Mouse (Mus musculus): ENCODE data around the gene Gm45713. TPM values are rescaled to one million over a fixed set of nuclear protein-coding genes. Genes with fewer than 3 reads are reported as not detected.
A peak's percentile ranks its signal among the peaks of the same experiment; 100 is the strongest.
"Not testable (repeated sequence)": the region's sequence is repeated elsewhere in the genome, so short reads cannot be mapped to it uniquely, and the experiment has no call there.

Gm45713 gene
- polyA plus RNA-seq, 1 experiment, result 2.1 TPM

GRCm38 (mm10) chr7:45103652-45104180 lies 32.3 kb downstream of the Gm45713 start, which contains the start of gene Fcgrt:
Gene Fcgrt, minus strand, starts transcription at chr7:45103851.
- Histone ChIP-seq H3K27me3 (replicated peaks) (peaks cover 65% of the 10 kb centered on the region), H3K9me3 (peaks cover 4% of the 10 kb centered on the region; the same call in 1 of the 2 replicates), H3K4me1 (peaks cover 29% of the 10 kb centered on the region), H3K4me3 (replicated peaks) (peak within 1 kb of the TSS; percentile 79), H3K36me3 (replicated peaks; ENCODE audit: low read length) (no peaks in the 10 kb centered on the region)
- TF ChIP-seq FLI1 (IDR thresholded peaks at IDR 0.05; ENCODE audit: low read length) (no peak), GATA1 (IDR thresholded peaks at IDR 0.05; ENCODE audit: borderline replicate concordance, low read length) (no peak)

- H3K36me3 ChIP-seq (replicated peaks; ENCODE audit: low read length), result no peaks in the 10 kb centered on the region
- H3K27me3 ChIP-seq (replicated peaks), result peaks cover 62% of the 10 kb centered on the region
- H3K4me1 ChIP-seq, result peaks cover 35% of the 10 kb centered on the region
- peak overlapping the region; percentile 79 for H3K4me3 ChIP-seq (replicated peaks)
- TF ChIP-seq FLI1 (IDR thresholded peaks at IDR 0.05; ENCODE audit: low read length) (no peak), GATA1 (IDR thresholded peaks at IDR 0.05; ENCODE audit: borderline replicate concordance, low read length) (no peak)
- H3K9me3 ChIP-seq, result peaks cover 4% of the 10 kb centered on the region; the same call in 1 of the 2 replicates
Measured at GRCm38 (mm10) chr7:45102940-45103585, 33.0 kb downstream of the Gm45713 start.

GRCm38 (mm10) chr7:45102441-45102840 lies 33.6 kb downstream of the Gm45713 start:
- peaks cover 61% of the 10 kb centered on the region for H3K27me3 ChIP-seq (replicated peaks)
- H3K4me3 ChIP-seq (replicated peaks), result no peak overlapping the region
- H3K4me1 ChIP-seq, result peaks cover 42% of the 10 kb centered on the region
- peaks cover 4% of the 10 kb centered on the region; the same call in 1 of the 2 replicates for H3K9me3 ChIP-seq
- TF ChIP-seq FLI1 (IDR thresholded peaks at IDR 0.05; ENCODE audit: low read length) (no peak), GATA1 (IDR thresholded peaks at IDR 0.05; ENCODE audit: borderline replicate concordance, low read length) (no peak)
- H3K36me3 ChIP-seq (replicated peaks; ENCODE audit: low read length), result no peaks in the 10 kb centered on the region

GRCm38 (mm10) chr7:45100046-45100445 lies 36.0 kb downstream of the Gm45713 start:
- Histone ChIP-seq H3K4me1 (peaks cover 45% of the 10 kb centered on the region), H3K27me3 (replicated peaks) (peaks cover 53% of the 10 kb centered on the region), H3K4me3 (replicated peaks) (no peak overlapping the region), H3K36me3 (replicated peaks; ENCODE audit: low read length) (no peaks in the 10 kb centered on the region), H3K9me3 (no peaks in the 10 kb centered on the region)
- no peak for TF ChIP-seq FLI1 (IDR thresholded peaks at IDR 0.05; ENCODE audit: low read length)
- no peak for TF ChIP-seq GATA1 (IDR thresholded peaks at IDR 0.05; ENCODE audit: borderline replicate concordance, low read length)

- peaks cover 51% of the 10 kb centered on the region for H3K27me3 ChIP-seq (replicated peaks)
- TF ChIP-seq FLI1 (IDR thresholded peaks at IDR 0.05; ENCODE audit: low read length) (no peak), GATA1 (IDR thresholded peaks at IDR 0.05; ENCODE audit: borderline replicate concordance, low read length) (no peak)
Measured at GRCm38 (mm10) chr7:45098541-45099240, 37.3 kb downstream of the Gm45713 start.

GRCm38 (mm10) chr7:45097479-45097878 lies 38.6 kb downstream of the Gm45713 start:
- no peak for TF ChIP-seq FLI1 (IDR thresholded peaks at IDR 0.05; ENCODE audit: low read length)
- Histone ChIP-seq H3K27me3 (replicated peaks) (peaks cover 45% of the 10 kb centered on the region), H3K4me3 (replicated peaks) (peak overlapping the region; percentile 54)

More at GRCm38 (mm10) chr7:45098541-45099240, 37.3 kb downstream of the Gm45713 start:
- H3K4me3 ChIP-seq (replicated peaks), result no peak overlapping the region
- peaks cover 52% of the 10 kb centered on the region for H3K4me1 ChIP-seq
- no peaks in the 10 kb centered on the region for H3K36me3 ChIP-seq (replicated peaks; ENCODE audit: low read length)
- no peaks in the 10 kb centered on the region for H3K9me3 ChIP-seq

GRCm38 (mm10) chr7:45095965-45096364 lies 40.1 kb downstream of the Gm45713 start:
- not testable (repeated sequence) for H3K36me3 ChIP-seq (replicated peaks; ENCODE audit: low read length); H3K4me3 ChIP-seq (replicated peaks); H3K9me3 ChIP-seq
- Histone ChIP-seq H3K27me3 (replicated peaks) (peaks cover 46% of the 10 kb centered on the region), H3K4me1 (peaks cover 64% of the 10 kb centered on the region)

More at GRCm38 (mm10) chr7:45097479-45097878, 38.6 kb downstream of the Gm45713 start:
- Histone ChIP-seq H3K9me3 (no peaks in the 10 kb centered on the region), H3K36me3 (replicated peaks; ENCODE audit: low read length) (no peaks in the 10 kb centered on the region), H3K4me1 (peaks cover 53% of the 10 kb centered on the region)

- peaks cover 48% of the 10 kb centered on the region for H3K27me3 ChIP-seq (replicated peaks)
- no peaks in the 10 kb centered on the region for H3K36me3 ChIP-seq (replicated peaks; ENCODE audit: low read length)
- H3K9me3 ChIP-seq, result no peaks in the 10 kb centered on the region
- no peak for TF ChIP-seq FLI1 (IDR thresholded peaks at IDR 0.05; ENCODE audit: low read length)
- no peak for TF ChIP-seq GATA1 (IDR thresholded peaks at IDR 0.05; ENCODE audit: borderline replicate concordance, low read length)
- H3K4me3 ChIP-seq (replicated peaks), result no peak overlapping the region
- H3K4me1 ChIP-seq, result peaks cover 70% of the 10 kb centered on the region
Measured at GRCm38 (mm10) chr7:45095367-45095766, 40.7 kb downstream of the Gm45713 start.

- TF ChIP-seq GATA1 (IDR thresholded peaks at IDR 0.05; ENCODE audit: borderline replicate concordance, low read length) (no peak), FLI1 (IDR thresholded peaks at IDR 0.05; ENCODE audit: low read length) (no peak)
Measured at GRCm38 (mm10) chr7:45094121-45094520, 41.9 kb downstream of the Gm45713 start.

GRCm38 (mm10) chr7:45093516-45093905 lies 42.5 kb downstream of the Gm45713 start:
- Histone ChIP-seq H3K27me3 (replicated peaks) (peaks cover 45% of the 10 kb centered on the region), H3K4me3 (replicated peaks) (no peak overlapping the region), H3K9me3 (no peaks in the 10 kb centered on the region), H3K36me3 (replicated peaks; ENCODE audit: low read length) (no peaks in the 10 kb centered on the region), H3K4me1 (peaks cover 67% of the 10 kb centered on the region)
- TF ChIP-seq GATA1 (IDR thresholded peaks at IDR 0.05; ENCODE audit: borderline replicate concordance, low read length) (no peak), FLI1 (IDR thresholded peaks at IDR 0.05; ENCODE audit: low read length) (no peak)

More at GRCm38 (mm10) chr7:45094121-45094520, 41.9 kb downstream of the Gm45713 start:
- Histone ChIP-seq H3K9me3 (no peaks in the 10 kb centered on the region), H3K36me3 (replicated peaks; ENCODE audit: low read length) (no peaks in the 10 kb centered on the region), H3K4me3 (replicated peaks) (no peak overlapping the region), H3K4me1 (peaks cover 73% of the 10 kb centered on the region), H3K27me3 (replicated peaks) (peaks cover 44% of the 10 kb centered on the region)

Data from megakaryocyte, embryonic 14.5 days (primary cell).